Mouse (Mus musculus) kidney, embryonic 14.5 days (tissue): ENCODE measurements around the gene Pzp. TPM values are rescaled to one million over a fixed set of nuclear protein-coding genes. Genes with fewer than 3 reads are reported as not detected.

Experiments
- polyA plus RNA-seq: library from polyadenylated mRNA; unstranded; fragments of >200 nt; fragmentation: Nextera tagmentation; extraction: Ambion mirVana; gene quantifications from 2 replicates; pipeline ENCODE4 v1.2.1, GENCODE M21; 2014

Gene Pzp
- polyA plus RNA-seq, 1 experiment from 2014 or later, result 1.0 TPM

Other genes starting within 250 kb of the Pzp start
- 1.5 and 2.2 TPM in 2 replicates for gene Tead4, start 225.9 kb downstream of the Pzp start, polyA plus RNA-seq
- 22.3 and 28.1 TPM in 2 replicates for gene Tulp3, start 170.9 kb downstream of the Pzp start, polyA plus RNA-seq
- 132 and 137 TPM in 2 replicates for gene Rhno1, start 163.8 kb downstream of the Pzp start, polyA plus RNA-seq
- gene Foxm1, start 163.8 kb downstream of the Pzp start, polyA plus RNA-seq, result 26.7 and 48.2 TPM in 2 replicates
- 0.26 and 0.60 TPM in 2 replicates for gene Tex52, start 151.3 kb downstream of the Pzp start, polyA plus RNA-seq
- gene Gm44596, start 151.2 kb downstream of the Pzp start, polyA plus RNA-seq, result not detected in 2 replicates
- 13.3 and 17.9 TPM in 2 replicates for gene Nrip2, start 127.4 kb downstream of the Pzp start, polyA plus RNA-seq
- 24.0 and 35.7 TPM in 2 replicates for gene Itfg2, start 101.8 kb downstream of the Pzp start, polyA plus RNA-seq
- 400 and 513 TPM in 2 replicates for gene Fkbp4, start 88.0 kb downstream of the Pzp start, polyA plus RNA-seq
- gene A2ml1, start 54.9 kb upstream of the Pzp start, polyA plus RNA-seq, result 0.26 and 0.30 TPM in 2 replicates
- gene Klrb1a, start 96.8 kb upstream of the Pzp start, polyA plus RNA-seq, result 0.46 TPM in 1 of 2 replicates, not detected in the other
- gene Clec2h, start 135.7 kb upstream of the Pzp start, polyA plus RNA-seq, result 0.11 TPM in 1 of 2 replicates, not detected in the other
- gene Klrb1, start 196.3 kb upstream of the Pzp start, polyA plus RNA-seq, result not detected in 2 replicates